Mouse (Mus musculus) inflammation-experienced regulatory T-cells, adult 16 weeks (primary cell): ENCODE measurements around the gene Melk. TPM values are rescaled to one million over a fixed set of nuclear protein-coding genes. Genes with fewer than 3 reads are reported as not detected.

Experiments used
- polyA plus RNA-seq: library from polyadenylated mRNA; unstranded; fragments of 100-300 nt; shearing (Covaris generic); gene quantifications from one replicate; pipeline ENCODE4 v1.2.1, GENCODE M21; 2017

The Melk gene
- 7.2 TPM for polyA plus RNA-seq

DNA sequence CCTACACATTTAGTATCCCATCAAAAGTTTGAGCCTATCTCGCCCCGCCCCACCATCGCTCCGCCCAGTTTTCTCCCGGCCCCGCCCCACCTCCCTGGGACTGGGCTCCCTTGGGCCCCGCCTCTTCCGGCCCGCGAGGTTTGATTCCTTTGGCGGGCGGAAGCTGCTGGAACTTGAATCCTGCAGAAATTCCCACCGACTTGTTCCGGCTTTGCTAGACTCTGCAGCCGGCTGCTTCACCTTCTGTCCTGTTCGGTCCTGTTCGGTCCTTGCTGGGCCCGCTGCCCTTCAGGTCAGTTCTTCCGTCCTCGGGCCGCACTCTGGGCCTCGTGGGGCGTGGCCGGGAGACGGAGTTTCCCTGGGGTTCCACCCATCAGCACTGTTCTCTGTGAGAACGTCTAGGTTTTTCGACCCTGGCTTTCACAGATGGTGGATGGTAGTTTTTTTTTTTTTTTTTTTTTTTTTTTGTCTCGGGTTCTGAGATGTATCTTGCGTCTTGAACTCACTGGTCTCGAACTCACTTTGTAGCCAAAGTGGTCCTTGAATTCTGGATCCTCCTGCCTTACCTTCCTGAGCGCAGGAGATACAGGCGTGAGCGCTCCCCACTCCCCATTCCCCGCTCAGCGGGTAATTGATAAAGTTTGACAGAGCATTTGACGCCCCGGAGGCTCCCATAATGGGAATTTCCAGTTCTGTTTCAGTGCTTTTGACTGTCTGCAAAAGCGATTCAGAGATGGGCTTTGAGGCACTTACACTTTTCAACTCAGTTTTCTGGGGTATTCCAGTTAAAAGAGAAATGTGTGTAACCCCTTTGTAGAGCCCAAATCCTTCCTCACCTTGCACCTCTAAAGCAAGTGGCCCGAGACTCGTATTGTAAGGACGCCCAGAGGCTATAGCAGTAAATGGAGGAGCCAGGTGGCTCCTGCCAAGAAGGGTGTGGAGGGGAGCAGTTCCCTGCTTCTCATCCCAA is at the start of gene Melk:
Melk (plus strand) TSS at position 96 of the 970 bp plus-strand sequence.

Other genes starting within 250 kb of the Melk start
- 65.7 TPM for gene Gne, start 216.7 kb upstream of the Melk start, polyA plus RNA-seq
- gene Rnf38, start 67.1 kb upstream of the Melk start, polyA plus RNA-seq: 56.6 TPM